Mouse (Mus musculus) neutrophil, adult 59 days (primary cell): ENCODE data around the gene Ccng2. TPM values are rescaled to one million over a fixed set of nuclear protein-coding genes. Genes with fewer than 3 reads are reported as not detected.

Source experiments
- total RNA-seq, 2 experiments: library from RNA; stranded (reverse); gene quantifications; 1 replicate in 1 of 2; 2 replicates in 1 of 2; pipeline ENCODE4 v1.2.4; 2023

Gene Ccng2
- 10 to 100 TPM; 81.6 to 93.6 TPM for total RNA-seq

DNA sequence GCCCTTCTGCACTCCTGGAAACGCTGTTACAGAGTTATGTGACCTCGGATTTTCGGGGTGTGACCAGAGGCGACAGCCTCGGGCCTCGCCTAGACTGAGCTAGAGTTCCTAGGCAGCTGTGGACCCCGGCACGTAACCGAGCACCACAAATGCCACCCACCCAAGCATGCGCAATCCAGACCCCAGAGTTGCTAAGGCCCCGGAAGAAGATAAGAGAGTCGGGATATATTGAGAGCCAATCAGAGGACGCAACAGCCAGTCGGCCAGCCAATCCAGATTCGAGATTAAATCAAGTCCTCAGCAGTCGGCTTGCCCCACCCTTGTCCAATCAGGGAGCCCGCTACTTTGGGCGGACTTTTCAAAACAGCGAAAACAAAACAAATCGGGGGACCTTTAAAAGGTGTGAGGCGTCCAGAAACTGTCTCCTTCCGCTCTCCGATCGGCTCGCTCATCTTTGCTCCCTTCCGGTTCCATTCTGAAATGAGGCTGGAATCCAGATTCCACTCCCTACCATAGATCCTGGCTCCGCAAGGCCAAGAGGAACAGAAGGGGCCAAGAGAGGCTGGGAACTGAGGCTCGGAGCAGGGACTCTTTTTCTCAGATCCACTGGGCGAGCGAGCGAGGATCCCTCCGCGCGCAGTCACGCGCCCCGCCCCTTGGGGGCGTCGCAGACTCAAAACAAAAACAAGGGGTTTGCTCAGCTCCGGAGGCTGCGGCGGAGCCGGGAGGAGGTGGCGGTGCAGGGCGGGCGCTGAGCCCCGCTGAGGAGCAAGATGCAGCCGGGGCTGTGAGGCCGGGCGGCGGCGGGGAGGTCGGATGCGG is at the start of gene Ccng2:
Gene Ccng2, plus strand, starts transcription at position 375 of the 822 bp plus-strand sequence.

Other genes starting within 250 kb of the Ccng2 start
- not detected for gene Sowahb, start 222.2 kb upstream of the Ccng2 start, total RNA-seq
- 10 to 100 TPM; 30.2 to 46.0 TPM for gene Sept11, start 173.8 kb upstream of the Ccng2 start, total RNA-seq
- 100 to 1,000 TPM; 175 to 180 TPM for gene Ccni, start 60.8 kb upstream of the Ccng2 start, total RNA-seq
- gene 2010109A12Rik, start 60.7 kb upstream of the Ccng2 start, total RNA-seq = 1 to 10 TPM in 1 of 2 experiments, under 1 TPM in 1; 0.57 to 1.6 TPM